Mouse (Mus musculus) heart, adult 2 months (tissue): ENCODE measurements at regions not wholly inside any gene's neighbourhood (a gene's known extent, or its start where the extent isn't known, plus 50 kb on each side); places are given as distances from the start of the nearest gene placed in this dataset.

Experiments used
- DNase-seq, 2 experiments: peaks; one replicate each; pipeline ENCODE4 v3.0.0; 2021
- H3K27ac ChIP-seq: fragments of 200-600 bp; 2 replicates; pipeline ENCODE4 v1.8.1; 2022
- H3K27me3 ChIP-seq: fragments of 200-500 bp; 2 replicates; pipeline ENCODE4 v1.6.1; 2012; ENCODE audit warnings: mild to moderate bottlenecking, low read length, inconsistent platforms, mixed read lengths; ENCODE audit not compliant: control insufficient read depth, insufficient read depth
- H3K36me3 ChIP-seq: fragments of 200-500 bp; 2 replicates; pipeline ENCODE4 v1.6.1; 2012; ENCODE audit warnings: low read length, inconsistent platforms; ENCODE audit not compliant: control insufficient read depth, insufficient read depth
- H3K4me1 ChIP-seq: fragments of 200-500 bp; 2 replicates; pipeline ENCODE4 v1.6.1; 2011; ENCODE audit warnings: low read length; ENCODE audit not compliant: control insufficient read depth, insufficient read depth
- H3K4me3 ChIP-seq: fragments of 200-600 bp; 2 replicates; pipeline ENCODE4 v1.8.1; 2022
- H3K79me2 ChIP-seq: fragments of 200-500 bp; replicated peaks from 2 replicates; pipeline ENCODE4 v1.6.1; 2012; ENCODE audit warnings: mild to moderate bottlenecking, inconsistent platforms, low read length, moderate library complexity, mixed read lengths; ENCODE audit not compliant: control insufficient read depth, insufficient read depth
- H3K9ac ChIP-seq: fragments of 200-500 bp; 2 replicates; pipeline ENCODE4 v1.6.1; 2012; ENCODE audit warnings: low read depth, mild to moderate bottlenecking, control low read depth, inconsistent platforms, low read length, mixed read lengths
- CTCF ChIP-seq: fragments of 200-600 bp; IDR thresholded peaks from 2 replicates; pipeline ENCODE4 v1.8.1; 2022; ENCODE audit warnings: antibody characterized with exemption, mild to moderate bottlenecking, moderate library complexity
- EP300 ChIP-seq: fragments of 200-500 bp; IDR thresholded peaks from 2 replicates; pipeline ENCODE4 v1.6.1; 2011; ENCODE audit warnings: low read depth, low read length, control low read depth; ENCODE audit not compliant: insufficient read depth
- POLR2A ChIP-seq: fragments of 200-500 bp; IDR thresholded peaks from 2 replicates; pipeline ENCODE4 v1.6.1; 2011; ENCODE audit warnings: mild to moderate bottlenecking, low read depth, low read length, control low read depth; ENCODE audit not compliant: insufficient read depth
- WGBS: fragments of 180-500 bp; shearing (Covaris S2); methylation state at CpG from one replicate; pipeline ENCODE4 v1.1.7; 2018; 5-methylcytosine and 5-hydroxymethylcytosine counted together
- intact Hi-C: fragments of 180-260 bp; cut with DNase I; formaldehyde crosslinking; loops from one replicate; pipeline ENCODE4 v1.15.1; 2025

DNA sequence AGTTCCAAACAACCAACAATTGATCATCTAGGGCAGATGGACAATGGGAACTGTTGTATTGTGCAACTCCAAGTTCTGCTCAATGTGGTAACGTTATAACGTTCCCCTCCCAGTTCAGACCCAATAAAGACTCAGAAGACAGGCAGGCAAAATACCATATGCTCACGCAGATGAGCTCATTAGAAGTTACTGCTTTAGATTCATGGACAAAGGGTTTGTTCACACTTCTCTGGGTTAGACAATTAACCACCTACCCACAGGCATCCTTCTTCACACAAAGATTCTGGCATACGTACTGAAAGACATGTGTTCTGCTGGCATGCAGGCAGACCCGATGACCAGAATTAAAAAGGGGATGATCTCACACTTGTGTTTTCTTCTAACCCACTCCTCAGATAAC is 130.0 kb downstream of the Polr2m start:
- intact Hi-C loops = loop anchor here (5.0 to 10.0 kb wide), 3 partner anchors 89 to 262 kb away; partner anchors contain the start of gene Aldh1a2
- no peaks in the 10 kb centered on the region for H3K27me3 ChIP-seq

More for the DNA sequence above, 130.0 kb downstream of the Polr2m start:
- DNase-seq = no peak
- Histone ChIP-seq H3K4me3 (no peak overlapping the region), H3K27ac (no peak overlapping the region), H3K9ac (no peak overlapping the region), H3K4me1 (no peaks in the 10 kb centered on the region), H3K36me3 (no peaks in the 10 kb centered on the region), H3K79me2 (no peaks in the 10 kb centered on the region)
- TF ChIP-seq POLR2A (no peak), EP300 (no peak), CTCF (no peak)
- 75% methylated on average over 5 of the region's 5 CpGs for WGBS
